Mouse (Mus musculus) liver, embryonic 16.5 days (tissue): ENCODE data around the gene Pvalb. TPM values are rescaled to one million over a fixed set of nuclear protein-coding genes. Genes with fewer than 3 reads are reported as not detected.

Experiments
- ATAC-seq: fragments of 200-750 bp; cut with Nextera tagmentation; 2 replicates; pipeline ENCODE4 v1.8.0; 2017; ENCODE audit warnings: low read depth, mild to moderate bottlenecking, moderate number of reproducible peaks, moderate library complexity
- H3K27ac ChIP-seq: fragments of 300-500 bp; sonication (generic); 2 replicates; pipeline ENCODE4 v1.5.1; 2014; ENCODE audit warnings: mild to moderate bottlenecking, low read length
- H3K27me3 ChIP-seq: fragments of 300-500 bp; sonication (generic); 2 replicates; pipeline ENCODE4 v1.6.1; 2014; ENCODE audit warnings: low read depth, low read length, mixed read lengths; ENCODE audit not compliant: control insufficient read depth, insufficient read depth
- H3K36me3 ChIP-seq: fragments of 300-500 bp; sonication (generic); 2 replicates; pipeline ENCODE4 v1.6.1; 2014; ENCODE audit warnings: mild to moderate bottlenecking; ENCODE audit not compliant: control insufficient read depth, insufficient read depth
- H3K4me1 ChIP-seq: fragments of 300-500 bp; sonication (generic); 2 replicates; pipeline ENCODE4 v1.6.1; 2014; ENCODE audit warnings: low read depth, low read length, mixed read lengths; ENCODE audit not compliant: control insufficient read depth
- H3K4me2 ChIP-seq: fragments of 300-500 bp; sonication (generic); 2 replicates; pipeline ENCODE4 v1.6.1; 2014; ENCODE audit warnings: low read depth, low read length, mixed read lengths
- H3K4me3 ChIP-seq: fragments of 300-500 bp; sonication (generic); 2 replicates; pipeline ENCODE4 v1.5.1; 2014; ENCODE audit warnings: low read depth, mild to moderate bottlenecking, low read length
- H3K9ac ChIP-seq: fragments of 300-500 bp; sonication (generic); 2 replicates; pipeline ENCODE4 v1.6.1; 2014; ENCODE audit warnings: low read depth, low read length
- H3K9me3 ChIP-seq: fragments of 300-500 bp; sonication (generic); replicated peaks from 2 replicates; pipeline ENCODE4 v1.6.1; 2016; ENCODE audit warnings: low read length; ENCODE audit not compliant: control insufficient read depth
- WGBS: fragments of 180-500 bp; shearing (Covaris S2); extraction: QIAGEN DNeasy Blood & Tissue Kit; methylation state at CpG from one replicate; pipeline ENCODE4 v1.1.7; 2014; ENCODE audit not compliant: insufficient replicate concordance; 5-methylcytosine and 5-hydroxymethylcytosine counted together
- polyA plus RNA-seq: library from polyadenylated mRNA; unstranded; fragments of >200 nt; fragmentation: Nextera tagmentation; extraction: Ambion mirVana; gene quantifications from 2 replicates; pipeline ENCODE4 v1.2.1, GENCODE M21; 2015

The Pvalb gene
- polyA plus RNA-seq, 1 experiment from 2014 or later = not detected

GRCm38 (mm10) chr15:78184855-78185254 lies 21.3 kb downstream of the Pvalb start:
- Histone ChIP-seq H3K27me3 (0 out of 2 replicates have a peak, but pooled peaks cover 3% of the 10 kb centered on the region), H3K36me3 (no peaks in the 10 kb centered on the region), H3K4me3 (no peak overlapping the region), H3K4me1 (no peaks in the 10 kb centered on the region), H3K27ac (no peak overlapping the region), H3K9ac (no peak overlapping the region), H3K4me2 (no peak overlapping the region), H3K9me3 (no peaks in the 10 kb centered on the region)
- no peak for ATAC-seq
- WGBS = 2% methylated on average over 10 of the region's 10 CpGs

- Histone ChIP-seq H3K36me3 (no peaks in the 10 kb centered on the region), H3K4me2 (no peak overlapping the region), H3K9ac (no peak overlapping the region), H3K4me1 (no peaks in the 10 kb centered on the region), H3K27me3 (0 out of 2 replicates have a peak, but pooled peaks cover 3% of the 10 kb centered on the region), H3K9me3 (no peaks in the 10 kb centered on the region), H3K4me3 (no peak overlapping the region), H3K27ac (no peak overlapping the region)
- 35% methylated on average over 8 of the region's 8 CpGs for WGBS
- ATAC-seq = no peak
These were observed 24.3 kb downstream of the Pvalb start for GRCm38 (mm10) chr15:78181701-78182405.

GRCm38 (mm10) chr15:78179775-78180174 lies 26.4 kb downstream of the Pvalb start:
- H3K27me3 ChIP-seq = 0 out of 2 replicates have a peak, but pooled peaks cover 3% of the 10 kb centered on the region
- ATAC-seq = no peak
- H3K4me2 ChIP-seq = no peak overlapping the region
- no peak overlapping the region for H3K4me3 ChIP-seq
- 45% methylated on average over 3 of the region's 3 CpGs for WGBS
- no peak overlapping the region for H3K9ac ChIP-seq
- H3K9me3 ChIP-seq = no peaks in the 10 kb centered on the region
- H3K36me3 ChIP-seq = no peaks in the 10 kb centered on the region
- peaks cover 7% of the 10 kb centered on the region for H3K4me1 ChIP-seq
- no peak overlapping the region for H3K27ac ChIP-seq

GRCm38 (mm10) chr15:78178397-78178796 lies 27.8 kb downstream of the Pvalb start:
- 0 out of 2 replicates have a peak, but pooled peaks cover 3% of the 10 kb centered on the region for H3K27me3 ChIP-seq
- no peaks in the 10 kb centered on the region for H3K9me3 ChIP-seq
- no peak overlapping the region for H3K4me3 ChIP-seq
- H3K27ac ChIP-seq = no peak overlapping the region
- no peaks in the 10 kb centered on the region for H3K36me3 ChIP-seq
- ATAC-seq = no peak
- 4% methylated on average over 9 of the region's 9 CpGs for WGBS
- no peak overlapping the region for H3K4me2 ChIP-seq
- H3K4me1 ChIP-seq = peaks cover 12% of the 10 kb centered on the region
- H3K9ac ChIP-seq = no peak overlapping the region

- no peak overlapping the region for H3K9ac ChIP-seq
- no peak for ATAC-seq
- no peak overlapping the region for H3K4me2 ChIP-seq
- H3K4me3 ChIP-seq = no peak overlapping the region
- H3K27me3 ChIP-seq = no peaks in the 10 kb centered on the region
- H3K4me1 ChIP-seq = peaks cover 18% of the 10 kb centered on the region
- H3K9me3 ChIP-seq = no peaks in the 10 kb centered on the region
- H3K27ac ChIP-seq = no peak overlapping the region
- no peaks in the 10 kb centered on the region for H3K36me3 ChIP-seq
- 51% methylated on average over 10 of the region's 10 CpGs for WGBS
These were observed 28.9 kb downstream of the Pvalb start for GRCm38 (mm10) chr15:78177257-78177656.

GRCm38 (mm10) chr15:78174887-78175245 lies 31.3 kb downstream of the Pvalb start:
- Histone ChIP-seq H3K4me3 (peak overlapping the region; percentile 82), H3K4me1 (peaks cover 18% of the 10 kb centered on the region), H3K9ac (peak overlapping the region; percentile 45), H3K4me2 (peak overlapping the region; percentile 97), H3K36me3 (no peaks in the 10 kb centered on the region), H3K27ac (no peak overlapping the region), H3K9me3 (no peaks in the 10 kb centered on the region), H3K27me3 (no peaks in the 10 kb centered on the region)
- 76% methylated on average over 6 of the region's 6 CpGs for WGBS
- ATAC-seq = no peak

GRCm38 (mm10) chr15:78173972-78174886 lies 32.0 kb downstream of the Pvalb start, which contains the start of gene Ift27:
TSS of gene Ift27 (minus strand) at chr15:78174107.
- peak within 1 kb of the TSS; percentile 54 for H3K27ac ChIP-seq
- peak within 1 kb of the TSS; percentile 82 for H3K4me3 ChIP-seq
- H3K4me1 ChIP-seq = peaks cover 18% of the 10 kb centered on the region
- H3K36me3 ChIP-seq = no peaks in the 10 kb centered on the region
- H3K27me3 ChIP-seq = no peaks in the 10 kb centered on the region
- 2% methylated on average over 40 of the region's 40 CpGs for WGBS
- peak within 1 kb of the TSS; percentile 78 for H3K9ac ChIP-seq
- peak; percentile 98 for ATAC-seq
- peak within 1 kb of the TSS; percentile 97 for H3K4me2 ChIP-seq
- H3K9me3 ChIP-seq = no peaks in the 10 kb centered on the region

- peaks cover 18% of the 10 kb centered on the region for H3K4me1 ChIP-seq
- H3K27ac ChIP-seq = peak overlapping the region; percentile 29; the same call in 1 of the 2 replicates
- peak overlapping the region; percentile 97 for H3K4me2 ChIP-seq
- WGBS = 22% methylated on average over 26 of the region's 26 CpGs
- H3K9me3 ChIP-seq = no peaks in the 10 kb centered on the region
- ATAC-seq = no peak
- no peaks in the 10 kb centered on the region for H3K36me3 ChIP-seq
- H3K27me3 ChIP-seq = no peaks in the 10 kb centered on the region
- peak overlapping the region; percentile 82 for H3K4me3 ChIP-seq
- peak overlapping the region; percentile 78 for H3K9ac ChIP-seq
These were observed 33.0 kb downstream of the Pvalb start for GRCm38 (mm10) chr15:78172899-78173817.
